Comparison of ENCODE assay signal across 10 mouse cellular contexts in the genomic region with DNA sequence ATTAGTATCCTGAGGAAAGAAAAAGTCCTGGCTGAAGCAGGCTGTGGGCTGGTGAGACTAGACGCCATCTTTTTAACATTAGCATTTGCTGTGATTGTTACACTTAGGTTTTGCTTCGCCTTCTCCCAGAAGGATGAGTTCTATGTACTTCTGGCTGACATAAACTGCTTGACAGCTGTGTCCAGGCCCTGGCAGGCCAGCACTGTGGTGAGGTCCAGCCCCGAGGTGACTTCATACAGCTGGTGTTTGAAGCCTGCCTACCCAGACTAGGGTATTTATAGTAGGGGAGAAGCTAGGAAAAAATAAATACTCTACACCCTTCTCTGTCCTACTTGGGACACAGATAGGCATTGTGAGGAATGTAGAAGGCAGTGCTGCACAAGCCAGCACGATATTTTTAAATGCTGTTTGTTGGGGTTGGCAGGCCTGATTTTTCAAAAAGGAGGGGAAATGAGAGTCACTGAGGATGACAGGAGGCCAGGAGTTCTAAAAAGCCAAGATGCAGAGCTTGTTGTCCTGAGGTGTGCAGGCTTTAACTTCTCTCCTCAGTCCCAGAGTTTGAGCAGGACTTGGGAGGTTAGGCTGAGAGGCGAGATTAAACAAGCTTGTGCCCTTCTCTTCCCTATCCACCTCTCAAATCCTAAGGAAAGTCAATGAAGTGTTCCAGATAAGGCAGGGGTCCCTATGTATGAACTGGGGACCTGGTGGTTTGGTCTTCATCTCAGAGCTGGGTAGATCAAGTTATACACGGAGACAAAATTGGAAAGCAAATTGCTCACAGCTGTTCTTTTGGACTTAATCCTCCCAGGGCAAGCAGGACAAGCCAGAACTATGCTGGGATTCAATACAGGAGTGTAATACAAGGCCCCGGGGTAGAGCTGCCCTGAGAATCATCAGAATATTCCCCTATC. TPM values are rescaled to one million over a fixed set of nuclear protein-coding genes. Genes with fewer than 3 reads are reported as not detected.
DNase-seq lines count a peak whose midpoint lies in the region; ATAC-seq lines count a peak whose summit lies in the region.
"Had no signal": no experiment of that assay in that cellular context is flagged by ENCODE, and none has a peak within 500 bp of the region (broad histone marks: within the 10 kb centered on the region; RNA-seq: fewer than 3 reads in every experiment).

No protein-coding gene starts in this region.

- H3K36me3 ChIP-seq in forebrain, embryonic 13.5 days (ENCODE audit: poor library complexity, severe bottlenecking), result no peaks in the 10 kb centered on the region

- peak; percentile 51 for DNase-seq in kidney, postnatal 10 days
- DNase-seq in kidney, adult 11 months, result no peak
- peak; percentile 56 to 60 for DNase-seq in gastrocnemius, postnatal 36 days
- peak; percentile 59 to 64 for DNase-seq in heart, postnatal 36 days
- peak; percentile 58 for DNase-seq in lung, postnatal 25 days (ENCODE audit: low spot score)
- DNase-seq in left cerebral cortex, adult 18-20 months (ENCODE audit: low spot score in 2 of 2), result no peak
- no peak for DNase-seq in layer of hippocampus, postnatal 10 days (ENCODE audit: low spot score in 2 of 2)
- DNase-seq: embryo, embryonic 11 days had no signal

- no peak overlapping the region for H3K27ac ChIP-seq in forebrain, embryonic 13.5 days

- H3K4me2 ChIP-seq in forebrain, embryonic 13.5 days, result no peak overlapping the region
- H3K4me2 ChIP-seq: midbrain, embryonic 11.5 days had no signal

- H3K9me3 ChIP-seq in forebrain, embryonic 13.5 days (replicated peaks), result no peaks in the 10 kb centered on the region

- H3K9ac ChIP-seq in forebrain, embryonic 13.5 days, result no peak overlapping the region

- intact Hi-C loops in gastrocnemius, postnatal 36 days (cut with DNase I), result no loop called here
- intact Hi-C loops in heart, postnatal 36 days (cut with DNase I), result no loop called here

- no peaks in the 10 kb centered on the region for H3K27me3 ChIP-seq in forebrain, embryonic 13.5 days

- no peak for ATAC-seq in forebrain, embryonic 13.5 days

- 83% methylated on average over 7 of the region's 7 CpGs for whole genome bisulfite sequencing in forebrain, embryonic 13.5 days

- H3K4me1 ChIP-seq in forebrain, embryonic 13.5 days, result 0 out of 2 replicates have a peak, but pooled peaks cover 5% of the 10 kb centered on the region

- no peak overlapping the region for H3K4me3 ChIP-seq in forebrain, embryonic 13.5 days

RNA-seq across cellular contexts. Expression of a gene that starts 11.9 kb away (rescaled TPM):
- 1 to 10 TPM; 6.3 to 6.7 TPM for total RNA-seq in gastrocnemius, postnatal 36 days (2021)
- 10 to 100 TPM; 21.9 to 24.4 TPM for total RNA-seq in heart, postnatal 36 days (2021)
- total RNA-seq in left cerebral cortex, adult 18-20 months (2021), result 1 to 10 TPM; 7.7 to 8.3 TPM
- 6.9 and 8.3 TPM in 2 replicates for polyA plus RNA-seq in forebrain, embryonic 13.5 days (2015; fragmentation: Nextera tagmentation; extraction: Ambion mirVana)
- total RNA-seq in layer of hippocampus, postnatal 10 days (2021), result 10 to 100 TPM; 13.8 to 14.4 TPM

Comparison
In these comparisons a context has a peak if more than half of its experiments do, and no peak if none do; other contexts are left out.
1. DNase-seq: peak in kidney, postnatal 10 days (single experiment), gastrocnemius, postnatal 36 days (2 of 2), heart, postnatal 36 days (2 of 2) and lung, postnatal 25 days (single experiment); none in kidney, adult 11 months (single experiment), left cerebral cortex, adult 18-20 months (0 of 2) and layer of hippocampus, postnatal 10 days (0 of 2).